Mouse (Mus musculus) yolk sac, embryonic 10.5 days (tissue): ENCODE measurements around the gene Gm4631.
"Not testable (repeated sequence)": the region's sequence is repeated elsewhere in the genome, so short reads cannot be mapped to it uniquely, and the experiment has no call there.

Experiments
- DNase-seq: peaks from one replicate; pipeline ENCODE4 v3.0.0-alpha.2; 2017; ENCODE audit warnings: low spot score

The Gm4631 gene

GRCm38 (mm10) chr2:175338097-175338496 is at the start of gene Gm4631:
TSS of gene Gm4631 (minus strand) at chr2:175338197.
- not testable (repeated sequence) for DNase-seq

DNA sequence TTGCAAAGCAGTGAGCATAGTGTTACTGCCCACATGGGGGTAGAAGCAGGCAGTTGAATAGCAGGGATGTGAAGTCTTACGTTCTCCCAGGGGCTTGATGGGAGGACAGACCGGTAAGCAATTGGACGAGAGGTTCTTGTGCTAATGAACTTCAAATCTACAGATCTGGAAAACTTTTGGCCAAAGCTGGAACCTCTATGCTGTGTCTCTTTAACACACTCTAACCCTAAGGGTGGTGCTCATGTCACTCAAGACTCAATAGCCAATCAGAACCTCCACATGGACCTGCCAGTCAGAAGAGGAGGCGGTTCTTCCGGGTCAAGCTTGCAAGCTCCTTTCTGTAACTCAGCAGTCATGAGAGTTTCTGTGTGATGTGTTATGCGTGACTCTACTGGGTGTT is 34.1 kb upstream of the Gm4631 start, which contains the start of gene Zfp968:
Gene Zfp968 (plus strand): TSS at position 301 of the 400 bp plus-strand sequence.
- DNase-seq, result not testable (repeated sequence)

DNA sequence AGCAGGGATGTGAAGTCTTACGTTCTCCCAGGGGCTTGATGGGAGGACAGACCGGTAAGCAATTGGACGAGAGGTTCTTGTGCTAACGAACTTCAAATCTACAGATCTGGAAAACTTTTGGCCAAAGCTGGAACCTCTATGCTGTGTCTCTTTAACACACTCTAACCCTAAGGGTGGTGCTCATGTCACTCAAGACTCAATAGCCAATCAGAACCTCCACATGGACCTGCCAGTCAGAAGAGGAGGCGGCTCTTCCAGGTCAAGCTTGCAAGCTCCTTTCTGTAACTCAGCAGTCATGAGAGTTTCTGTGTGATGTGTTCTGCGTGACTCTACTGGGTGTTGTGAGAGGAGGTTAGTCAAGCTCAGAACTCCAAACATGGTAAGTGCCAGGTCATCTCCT is 63.2 kb downstream of the Gm4631 start, which contains the start of gene Gm14440:
Gene Gm14440 (plus strand): TSS at position 301 of the 400 bp plus-strand sequence.
- DNase-seq, result not testable (repeated sequence)
